Mouse (Mus musculus) liver, adult 2 months (tissue): Measurements from ENCODE around the gene Cetn4.

Source experiments
- CTCF ChIP-seq: fragments of 200-500 bp; IDR thresholded peaks from 2 replicates; pipeline ENCODE4 v1.5.1; 2011; ENCODE audit warnings: low read depth, low read length, control low read depth
- POLR2A ChIP-seq: fragments of 200-500 bp; IDR thresholded peaks from 2 replicates; pipeline ENCODE4 v1.6.1; 2011; ENCODE audit warnings: low read length, control low read depth; ENCODE audit not compliant: insufficient read depth; ENCODE audit errors: extremely low read depth

- TF ChIP-seq POLR2A: no peak
- no peak for TF ChIP-seq CTCF
Observed at GRCm38 (mm10) chr3:37350386-37350785, 37.9 kb upstream of the Cetn4 start.
